Mouse (Mus musculus) heart, adult 2 months (tissue): Measurements from ENCODE around the gene Enpp1.

Experiments
- CTCF ChIP-seq: fragments of 200-600 bp; IDR thresholded peaks from 2 replicates; pipeline ENCODE4 v1.8.1; 2022; ENCODE audit warnings: antibody characterized with exemption, mild to moderate bottlenecking, moderate library complexity
- EP300 ChIP-seq: fragments of 200-500 bp; IDR thresholded peaks from 2 replicates; pipeline ENCODE4 v1.6.1; 2011; ENCODE audit warnings: low read depth, low read length, control low read depth; ENCODE audit not compliant: insufficient read depth
- POLR2A ChIP-seq: fragments of 200-500 bp; IDR thresholded peaks from 2 replicates; pipeline ENCODE4 v1.6.1; 2011; ENCODE audit warnings: mild to moderate bottlenecking, low read depth, low read length, control low read depth; ENCODE audit not compliant: insufficient read depth

DNA sequence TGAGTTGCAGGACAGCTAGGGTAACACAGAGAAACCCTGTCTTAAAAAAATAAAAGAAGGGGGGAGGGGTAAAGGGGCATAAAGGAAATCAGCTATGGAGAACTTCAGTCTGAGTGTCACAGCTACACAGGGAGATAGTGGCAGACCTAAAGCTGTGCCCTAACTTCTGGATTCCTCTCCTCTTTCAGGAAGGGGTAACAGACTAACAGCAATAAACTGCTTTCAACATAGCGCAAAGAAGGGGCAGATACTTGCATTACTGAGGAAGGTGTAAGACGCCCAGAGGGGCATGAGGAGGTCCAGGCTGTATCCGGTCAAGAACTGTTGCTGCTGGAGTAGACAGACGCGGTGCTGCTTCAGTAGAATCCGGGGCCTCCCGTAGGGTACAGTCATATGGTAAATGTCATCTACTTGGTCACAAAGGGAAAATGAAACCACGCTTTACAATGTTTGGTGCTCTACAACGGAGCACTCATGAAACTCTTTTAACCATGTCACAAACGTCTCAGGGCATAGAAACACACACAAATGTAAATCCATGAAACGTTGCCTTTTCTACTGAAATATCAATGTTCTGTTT is 60.9 kb downstream of the Enpp1 start:
- no peak for TF ChIP-seq CTCF
- TF ChIP-seq EP300: no peak
- TF ChIP-seq POLR2A: no peak
